Mouse (Mus musculus): ENCODE measurements around the gene Arpp21. TPM values are rescaled to one million over a fixed set of nuclear protein-coding genes. Genes with fewer than 3 reads are reported as not detected.

The Arpp21 gene
- polyA plus RNA-seq, 2 experiments = 23.6 to 28.3 TPM

GRCm38 (mm10) chr9:112119535-112119934 is 116.2 kb downstream of the Arpp21 start:
- Histone ChIP-seq H3K9ac (ENCODE audit: low read depth, low read length, severe bottlenecking) (no peak overlapping the region), H3K36me3 (ENCODE audit: control insufficient read depth, insufficient read depth, low read length) (no peaks in the 10 kb centered on the region), H3K4me1 (ENCODE audit: control insufficient read depth, insufficient read depth, low read length) (peaks cover 12% of the 10 kb centered on the region), H3K27ac (replicated peaks; ENCODE audit: low read depth, low read length) (no peak overlapping the region), H3K4me2 (replicated peaks; ENCODE audit: low read depth, low read length, severe bottlenecking) (no peak overlapping the region), H3K4me3 (replicated peaks; ENCODE audit: low read length) (no peak overlapping the region), H3K27me3 (ENCODE audit: control insufficient read depth, insufficient read depth, low read length) (no peaks in the 10 kb centered on the region), H3K9me3 (ENCODE audit: control insufficient read depth, low read length) (no peaks in the 10 kb centered on the region)
- WGBS = 40% methylated on average over 3 of the region's 3 CpGs
- ATAC-seq (ENCODE audit: low FRiP score, low read depth) = no peak
- no peak for DNase-seq (ENCODE audit: low spot score)
- TF ChIP-seq POLR2A (IDR thresholded peaks at IDR 0.05; ENCODE audit: borderline replicate concordance, extremely low read depth, insufficient read depth, insufficient read length) = no peak

DNA sequence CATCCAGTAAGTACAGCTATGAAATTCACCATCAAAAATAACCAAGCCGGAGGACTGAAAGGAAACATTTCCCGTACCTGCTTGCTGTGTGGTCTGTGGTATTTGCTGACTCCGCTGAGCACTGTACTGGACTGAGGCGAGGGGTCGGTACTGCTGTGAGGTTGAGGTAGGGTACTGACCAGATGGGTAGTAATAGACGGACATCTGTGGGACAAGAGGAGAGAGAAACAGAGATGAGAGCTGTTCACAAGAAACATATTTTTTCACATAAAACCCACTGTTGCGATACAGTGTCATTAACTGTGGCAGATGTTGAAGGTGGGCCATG is 116.7 kb downstream of the Arpp21 start:
- no peaks in the 10 kb centered on the region for H3K36me3 ChIP-seq (ENCODE audit: control insufficient read depth, insufficient read depth, low read length)
- DNase-seq (ENCODE audit: low spot score) = no peak
- H3K27me3 ChIP-seq (ENCODE audit: control insufficient read depth, insufficient read depth, low read length) = no peaks in the 10 kb centered on the region
- ATAC-seq (ENCODE audit: low FRiP score, low read depth) = 0 out of 2 replicates have a peak, but pooled peaks have one; percentile 37
- 0 out of 2 replicates have a peak overlapping the region, but pooled peaks have one; percentile 41 for H3K9ac ChIP-seq (ENCODE audit: low read depth, low read length, severe bottlenecking)
- WGBS = 10% methylated on average over 7 of the region's 7 CpGs
- no peaks in the 10 kb centered on the region for H3K9me3 ChIP-seq (ENCODE audit: control insufficient read depth, low read length)
- no peak for TF ChIP-seq POLR2A (IDR thresholded peaks at IDR 0.05; ENCODE audit: borderline replicate concordance, extremely low read depth, insufficient read depth, insufficient read length)
- H3K4me3 ChIP-seq (replicated peaks; ENCODE audit: low read length) = peak overlapping the region; percentile 31; the same call in 1 of the 2 replicates
- H3K4me1 ChIP-seq (ENCODE audit: control insufficient read depth, insufficient read depth, low read length) = peaks cover 12% of the 10 kb centered on the region
- H3K4me2 ChIP-seq (replicated peaks; ENCODE audit: low read depth, low read length, severe bottlenecking) = peak overlapping the region; percentile 67
- no peak overlapping the region for H3K27ac ChIP-seq (replicated peaks; ENCODE audit: low read depth, low read length)

DNA sequence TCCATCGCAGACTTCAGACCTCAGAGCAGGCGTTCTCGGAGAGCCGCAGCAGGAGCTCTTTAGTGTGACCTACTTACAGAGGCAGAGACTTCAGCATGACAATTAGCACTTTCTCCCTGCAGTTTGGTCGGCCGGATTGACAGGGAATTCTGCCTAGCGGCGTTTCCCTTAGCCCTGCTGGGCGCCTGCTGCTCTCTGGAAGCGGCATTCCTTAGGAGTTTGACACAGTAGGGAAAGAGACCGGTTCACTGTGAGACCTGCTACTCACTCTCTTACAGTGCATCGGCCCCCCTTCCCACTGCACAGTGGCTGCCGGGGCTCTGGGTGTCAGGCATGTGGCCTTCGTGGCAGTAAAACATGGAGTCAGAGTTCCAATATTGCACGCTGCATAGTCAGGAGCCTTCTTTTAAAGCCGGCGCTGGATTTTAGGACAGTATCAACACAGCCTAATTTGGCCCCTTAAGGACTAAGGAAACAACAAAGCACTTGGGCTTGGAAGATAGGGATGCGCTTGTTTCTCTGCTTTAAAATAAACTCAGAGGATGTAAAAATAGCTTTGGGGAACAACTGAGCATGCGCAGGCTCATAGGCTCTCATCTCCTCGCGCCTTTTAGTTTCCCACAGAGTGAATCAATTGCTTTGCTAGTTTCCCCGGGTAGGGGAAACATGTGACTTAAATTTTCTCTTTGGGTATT is 117.2 kb downstream of the Arpp21 start:
- TF ChIP-seq POLR2A (IDR thresholded peaks at IDR 0.05; ENCODE audit: borderline replicate concordance, extremely low read depth, insufficient read depth, insufficient read length) = no peak
- Histone ChIP-seq H3K4me2 (replicated peaks; ENCODE audit: low read depth, low read length, severe bottlenecking) (peak overlapping the region; percentile 67), H3K36me3 (ENCODE audit: control insufficient read depth, insufficient read depth, low read length) (no peaks in the 10 kb centered on the region), H3K27me3 (ENCODE audit: control insufficient read depth, insufficient read depth, low read length) (no peaks in the 10 kb centered on the region), H3K9ac (ENCODE audit: low read depth, low read length, severe bottlenecking) (peak overlapping the region; percentile 41; the same call in 1 of the 2 replicates), H3K4me3 (replicated peaks; ENCODE audit: low read length) (peak overlapping the region; percentile 31), H3K4me1 (ENCODE audit: control insufficient read depth, insufficient read depth, low read length) (peaks cover 12% of the 10 kb centered on the region), H3K9me3 (ENCODE audit: control insufficient read depth, low read length) (no peaks in the 10 kb centered on the region), H3K27ac (replicated peaks; ENCODE audit: low read depth, low read length) (no peak overlapping the region)
- 3% methylated on average over 22 of the region's 22 CpGs for WGBS
- ATAC-seq (ENCODE audit: low FRiP score, low read depth) (peak; percentile 62; the same call in 1 of the 2 replicates), DNase-seq (ENCODE audit: low spot score) (peak; percentile 32)

DNA sequence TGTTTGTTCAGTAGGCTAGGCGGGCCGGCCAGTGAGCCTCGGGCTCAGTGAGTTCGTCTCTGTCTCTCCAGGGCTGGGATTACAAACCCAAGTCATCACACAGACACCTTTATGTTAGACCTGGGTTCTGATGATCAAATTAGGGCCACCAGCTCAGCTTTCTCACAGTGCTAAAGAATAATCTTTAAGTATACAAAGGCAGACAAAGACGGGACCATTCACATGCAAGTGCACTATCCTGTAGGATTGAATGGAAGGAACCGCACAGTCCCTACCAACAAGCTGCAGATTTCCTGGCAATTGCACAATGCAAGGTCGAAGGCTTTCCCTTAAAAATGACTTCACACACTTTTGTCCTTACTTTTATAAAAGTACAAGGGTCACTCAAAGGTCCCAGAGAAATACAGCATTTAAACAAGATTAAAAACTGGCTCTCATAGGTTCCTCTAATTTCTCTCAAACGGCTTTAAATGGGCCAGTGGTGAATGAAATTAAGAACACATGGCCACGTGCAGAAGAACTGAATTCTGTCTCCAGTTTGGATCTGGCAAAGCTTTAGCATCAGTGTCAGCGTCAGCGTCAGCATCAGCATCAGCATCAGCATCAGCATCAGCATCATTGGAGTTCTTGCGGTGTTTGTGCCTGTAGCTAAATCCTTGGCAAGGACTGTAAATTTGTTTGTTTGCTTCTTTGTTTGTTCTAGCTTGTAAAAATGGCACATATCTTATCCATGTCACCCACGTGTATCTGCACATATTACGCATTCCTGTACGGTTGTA is 117.9 kb downstream of the Arpp21 start:
- Histone ChIP-seq H3K4me3 (replicated peaks; ENCODE audit: low read length) (peak overlapping the region; percentile 31), H3K4me1 (ENCODE audit: control insufficient read depth, insufficient read depth, low read length) (peaks cover 12% of the 10 kb centered on the region), H3K27ac (replicated peaks; ENCODE audit: low read depth, low read length) (no peak overlapping the region), H3K27me3 (ENCODE audit: control insufficient read depth, insufficient read depth, low read length) (no peaks in the 10 kb centered on the region), H3K9ac (ENCODE audit: low read depth, low read length, severe bottlenecking) (peak overlapping the region; percentile 41; the same call in 1 of the 2 replicates), H3K4me2 (replicated peaks; ENCODE audit: low read depth, low read length, severe bottlenecking) (peak overlapping the region; percentile 67), H3K9me3 (ENCODE audit: control insufficient read depth, low read length) (no peaks in the 10 kb centered on the region), H3K36me3 (ENCODE audit: control insufficient read depth, insufficient read depth, low read length) (no peaks in the 10 kb centered on the region)
- ATAC-seq (ENCODE audit: low FRiP score, low read depth) (no peak), DNase-seq (ENCODE audit: low spot score) (no peak)
- no peak for TF ChIP-seq POLR2A (IDR thresholded peaks at IDR 0.05; ENCODE audit: borderline replicate concordance, extremely low read depth, insufficient read depth, insufficient read length)
- WGBS = 33% methylated on average over 15 of the region's 15 CpGs

GRCm38 (mm10) chr9:112111610-112112009 is 124.1 kb downstream of the Arpp21 start:
- WGBS = 92% methylated on average over 5 of the region's 5 CpGs
- no peaks in the 10 kb centered on the region for H3K36me3 ChIP-seq (ENCODE audit: control insufficient read depth, insufficient read depth, low read length)
- no peak for ATAC-seq (ENCODE audit: low FRiP score, low read depth)

More at GRCm38 (mm10) chr9:112111610-112112009, 124.1 kb downstream of the Arpp21 start:
- no peak for TF ChIP-seq POLR2A (IDR thresholded peaks at IDR 0.05; ENCODE audit: borderline replicate concordance, extremely low read depth, insufficient read depth, insufficient read length)
- Histone ChIP-seq H3K4me2 (replicated peaks; ENCODE audit: low read depth, low read length, severe bottlenecking) (no peak overlapping the region), H3K4me3 (replicated peaks; ENCODE audit: low read length) (no peak overlapping the region), H3K4me1 (ENCODE audit: control insufficient read depth, insufficient read depth, low read length) (no peaks in the 10 kb centered on the region), H3K27ac (replicated peaks; ENCODE audit: low read depth, low read length) (no peak overlapping the region), H3K27me3 (ENCODE audit: control insufficient read depth, insufficient read depth, low read length) (no peaks in the 10 kb centered on the region), H3K9ac (ENCODE audit: low read depth, low read length, severe bottlenecking) (no peak overlapping the region), H3K9me3 (ENCODE audit: control insufficient read depth, low read length) (no peaks in the 10 kb centered on the region)
- no peak for DNase-seq (ENCODE audit: low spot score)
